Mouse (Mus musculus) CH12.LX (cell line): ENCODE data around the gene Arf5.

ENCODE experiments used
- CHD1 ChIP-seq: IDR thresholded peaks from 2 replicates; pipeline ENCODE4 v1.6.1; 2012; ENCODE audit warnings: low read depth, low read length, improper control_type of control experiment, inconsistent platforms
- CTCF ChIP-seq, 2 experiments: IDR thresholded peaks in 1 of 2; conservative IDR thresholded peaks in 1 of 2; 2 replicates each; pipeline ENCODE4 v1.5.1; 2011 to 2012; ENCODE audit warnings: low read depth in 2 of 2, low read length in 2 of 2, improper control_type of control experiment in 1 of 2, inconsistent platforms in 1 of 2, mild to moderate bottlenecking in 1 of 2, moderate library complexity in 1 of 2
- ELF1 ChIP-seq: IDR thresholded peaks from 2 replicates; pipeline ENCODE4 v1.6.1; 2014; ENCODE audit warnings: low read depth, mild to moderate bottlenecking, inconsistent platforms, low read length, improper control_type of control experiment
- EP300 ChIP-seq: IDR thresholded peaks from 2 replicates; pipeline ENCODE4 v1.6.1; 2011; ENCODE audit warnings: low read length, improper control_type of control experiment
- GABPA ChIP-seq: IDR thresholded peaks from 2 replicates; pipeline ENCODE4 v1.6.1; 2012; ENCODE audit warnings: low read depth, low read length, improper control_type of control experiment, inconsistent platforms; ENCODE audit not compliant: insufficient replicate concordance
- JUND ChIP-seq: conservative IDR thresholded peaks from 2 replicates; pipeline ENCODE4 v1.6.1; 2011; ENCODE audit warnings: low read depth, low read length, improper control_type of control experiment
- MAX ChIP-seq: IDR thresholded peaks from 2 replicates; pipeline ENCODE4 v1.6.1; 2011; ENCODE audit warnings: low read length, improper control_type of control experiment
- POLR2A ChIP-seq: IDR thresholded peaks from 2 replicates; pipeline ENCODE4 v1.6.1; 2011; ENCODE audit warnings: low read depth, mild to moderate bottlenecking, improper control_type of control experiment, low read length
- SMC3 ChIP-seq: IDR thresholded peaks from 2 replicates; pipeline ENCODE4 v1.6.1; 2011; ENCODE audit warnings: low read depth, low read length, improper control_type of control experiment
- UBTF ChIP-seq: IDR thresholded peaks from 2 replicates; pipeline ENCODE4 v1.6.1; 2012; ENCODE audit warnings: low read depth, mild to moderate bottlenecking, inconsistent platforms, low read length, improper control_type of control experiment, moderate library complexity
- USF1 ChIP-seq: IDR thresholded peaks from 2 replicates; pipeline ENCODE4 v1.6.1; 2014; ENCODE audit warnings: low read depth, mild to moderate bottlenecking, inconsistent platforms, low read length, improper control_type of control experiment
- ZC3H11A ChIP-seq: IDR thresholded peaks from 2 replicates; pipeline ENCODE4 v1.6.1; 2012; ENCODE audit warnings: low read depth, mild to moderate bottlenecking, inconsistent platforms, low read length, improper control_type of control experiment

GRCm38 (mm10) chr6:28419673-28420072 lies 3.7 kb upstream of the Arf5 start:
- TF ChIP-seq MAX (no peak), POLR2A (no peak), CTCF (conservative IDR thresholded peaks at IDR 0.05 in 1 of 2, IDR thresholded peaks at IDR 0.05 in 1 of 2; ENCODE audit: low read depth in 2 of 2, low read length in 2 of 2) (no peak), UBTF (no peak), ELF1 (no peak), EP300 (no peak), JUND (no peak), SMC3 (no peak), USF1 (no peak), CHD1 (no peak), ZC3H11A (no peak), GABPA (no peak)
